Mouse (Mus musculus): Measurements from ENCODE around the gene Gltp. TPM values are rescaled to one million over a fixed set of nuclear protein-coding genes. Genes with fewer than 3 reads are reported as not detected.
A peak's percentile ranks its signal among the peaks of the same experiment; 100 is the strongest.

Gene Gltp
- 10 to 100 TPM; 24.3 to 32.4 TPM for total RNA-seq (2021)

DNA sequence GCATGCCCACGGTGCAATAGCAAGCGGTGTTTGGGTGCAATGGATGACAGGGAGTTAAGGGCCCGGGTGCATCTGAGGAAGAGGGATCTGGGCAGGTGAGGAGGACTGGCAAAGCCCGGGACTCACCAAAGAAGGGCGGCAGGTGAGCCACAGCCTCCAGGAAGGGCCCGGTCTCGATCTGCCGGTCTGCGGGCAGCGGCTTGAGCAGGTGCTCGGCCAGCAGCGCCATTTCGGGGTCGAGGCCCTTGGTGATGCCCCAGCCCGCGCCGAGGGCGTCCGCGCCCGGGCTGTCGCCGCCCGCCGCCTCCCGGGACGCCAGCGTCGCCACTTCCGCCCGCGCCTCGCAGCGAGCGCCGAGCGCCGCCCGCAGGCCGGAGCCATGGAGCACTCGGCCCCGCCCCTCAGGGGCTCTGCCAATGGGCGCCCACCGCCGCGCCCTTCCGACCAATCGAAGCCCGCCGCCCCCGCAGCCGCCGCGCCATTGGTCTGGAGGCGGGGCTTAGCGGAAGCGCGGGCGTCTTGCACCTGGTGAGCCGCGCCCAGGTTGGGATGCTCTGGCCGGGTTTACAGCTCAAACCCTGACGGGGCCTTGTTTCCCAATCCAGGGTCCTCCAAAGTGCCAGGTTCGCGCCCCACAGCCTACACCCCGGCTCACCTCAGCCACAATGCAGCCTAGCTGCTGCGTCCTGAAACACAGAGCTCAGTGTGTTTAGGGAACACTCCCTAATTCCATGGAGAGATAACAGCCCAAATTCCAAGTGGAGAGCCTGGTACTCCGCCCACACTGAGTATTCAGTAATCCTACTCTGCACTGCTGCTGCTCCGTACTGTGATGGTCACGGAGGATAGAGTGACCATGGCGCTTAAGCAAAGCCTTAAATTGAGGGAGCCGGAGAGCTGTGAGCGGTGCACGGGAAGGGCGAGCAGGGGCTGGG, at the start of gene Gltp:
Gene Gltp (minus strand): TSS at position 352 of the 935 bp plus-strand sequence.
- intact Hi-C loops (cut with DNase I): no loop called here
- peak; percentile 92 to 94 for DNase-seq (ENCODE audit: low spot score in 2 of 2)

DNA sequence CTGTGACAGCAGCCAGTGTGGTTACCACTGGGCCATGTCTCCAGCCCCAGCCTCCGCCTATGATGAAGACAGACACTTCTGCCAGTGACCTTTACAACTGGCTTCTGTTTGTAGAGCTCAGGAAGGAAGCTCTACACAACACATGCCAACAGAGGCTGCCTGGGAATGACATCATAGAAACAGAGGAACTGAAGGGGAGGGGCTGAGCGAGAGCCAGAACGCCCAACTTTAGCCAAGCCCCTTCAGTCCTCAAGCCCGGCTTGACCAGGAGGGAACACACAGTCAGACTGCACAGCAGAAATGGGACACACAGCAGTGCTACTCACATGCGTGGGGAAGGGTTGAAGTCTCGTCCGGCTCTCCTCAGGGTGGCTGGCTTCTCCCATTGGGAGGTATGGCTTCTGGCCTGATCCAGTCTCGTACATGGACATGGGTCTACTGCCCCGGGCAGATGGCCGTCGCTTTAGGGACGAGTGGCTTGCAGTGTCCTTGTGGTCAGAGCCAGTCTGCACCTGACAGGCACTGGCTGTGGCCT, 48.0 kb upstream of the Gltp start:
- intact Hi-C loops (cut with DNase I): no loop called here

DNA sequence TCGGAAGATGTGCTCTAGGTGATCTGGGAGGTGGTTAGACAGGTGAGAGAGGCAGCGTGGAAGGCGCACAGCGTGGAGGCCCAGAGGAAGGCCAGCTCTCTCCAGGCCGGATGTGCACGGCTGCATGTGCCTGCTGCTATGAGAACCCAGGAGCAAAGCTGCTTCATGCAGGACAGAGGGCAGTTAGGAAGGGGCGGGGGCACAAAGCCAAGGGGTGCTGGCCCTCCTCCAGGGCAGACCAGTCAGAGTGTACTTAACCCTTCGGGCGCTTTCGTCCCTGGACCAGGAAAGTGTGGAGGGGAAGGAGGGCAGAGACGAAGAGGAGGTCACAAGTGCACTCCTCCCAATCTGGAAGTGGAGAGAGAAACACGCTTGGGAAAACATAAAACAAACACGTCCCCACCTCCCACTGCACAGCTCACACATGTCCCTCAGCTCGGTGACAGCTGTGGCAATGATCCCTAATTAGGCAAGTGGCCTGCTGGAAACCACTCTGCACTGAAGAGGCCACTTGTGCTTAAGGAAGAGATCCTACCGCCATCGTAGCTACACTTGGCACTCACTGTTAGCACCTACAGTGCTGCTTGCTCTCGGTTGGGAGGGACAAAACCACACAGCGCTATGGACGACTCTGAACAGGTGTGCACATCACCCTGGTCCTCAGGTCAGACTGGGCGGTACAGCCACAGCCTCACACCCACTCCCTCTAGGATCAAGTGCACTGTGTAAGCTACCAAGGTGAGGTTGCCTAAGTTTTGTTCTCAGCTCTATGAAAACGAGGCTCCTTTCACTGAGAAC, 46.5 kb upstream of the Gltp start:
- intact Hi-C loops (cut with DNase I): no loop called here
- no peak for DNase-seq (ENCODE audit: low spot score in 2 of 2)

More for the DNA sequence above, 48.0 kb upstream of the Gltp start:
- DNase-seq (ENCODE audit: low spot score in 2 of 2): no peak

DNA sequence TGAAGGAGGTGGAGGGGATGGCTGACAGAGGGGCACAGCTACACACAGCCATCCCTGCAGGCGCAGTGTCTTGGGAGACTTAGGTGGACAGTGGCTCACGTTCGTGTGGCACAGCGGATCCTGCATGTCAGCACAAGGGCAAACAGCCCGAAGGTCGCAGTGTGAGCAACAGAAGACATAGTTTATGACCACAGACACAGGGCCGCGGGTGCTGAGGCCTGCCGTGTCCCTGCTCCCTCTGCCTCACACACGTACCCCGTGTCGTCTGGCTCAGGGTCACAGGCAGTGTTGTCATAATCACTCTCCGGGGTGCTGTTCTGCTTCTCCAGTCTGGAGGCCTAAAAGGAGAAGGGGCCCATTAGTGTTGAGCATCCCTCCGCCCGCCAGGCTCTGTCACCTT, 42.8 kb upstream of the Gltp start:
- no peak for DNase-seq (ENCODE audit: low spot score in 2 of 2)
- intact Hi-C loops (cut with DNase I): no loop called here

DNA sequence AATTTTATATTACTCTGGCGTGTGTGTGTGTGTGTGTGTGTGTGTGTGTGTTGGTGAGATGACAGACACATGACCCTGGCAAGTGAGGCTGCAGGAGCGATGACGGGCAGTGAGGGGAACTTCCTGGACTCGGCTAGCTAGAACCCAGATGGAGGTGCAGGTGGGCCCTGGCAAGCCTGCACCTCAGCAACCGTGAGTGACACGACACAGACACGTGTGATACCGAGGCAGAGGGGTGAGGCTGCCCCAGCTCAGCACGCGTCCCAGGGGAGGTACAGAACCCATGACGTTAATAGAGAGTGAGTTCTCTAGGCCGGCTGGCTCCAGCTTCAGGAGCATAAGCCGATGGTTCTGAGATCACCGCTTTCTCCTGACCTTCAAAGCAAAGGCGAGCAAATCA, 41.2 kb upstream of the Gltp start:
- DNase-seq (ENCODE audit: low spot score in 2 of 2): no peak
- intact Hi-C loops (cut with DNase I): no loop called here

DNA sequence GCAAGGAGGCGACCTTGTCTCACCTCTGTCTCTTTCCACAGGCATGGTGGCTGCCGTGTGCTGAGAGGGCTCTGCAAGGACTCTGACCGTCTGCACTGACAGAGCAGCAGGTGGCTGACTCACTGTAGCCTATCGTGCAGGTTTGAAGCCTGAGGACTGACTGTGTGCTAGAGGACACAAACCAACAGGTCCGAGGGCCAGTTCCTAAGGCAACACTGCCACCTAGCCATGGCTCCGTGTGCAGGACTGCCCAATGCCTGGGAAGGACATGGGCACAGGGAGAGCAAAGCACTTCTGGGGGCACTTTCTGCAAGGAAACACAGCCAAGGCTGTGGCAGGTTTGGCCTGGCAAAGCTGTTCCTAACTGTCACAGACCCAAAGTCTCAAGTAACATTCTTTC, 40.7 kb upstream of the Gltp start:
- intact Hi-C loops (cut with DNase I): no loop called here
- no peak for DNase-seq (ENCODE audit: low spot score in 2 of 2)

DNA sequence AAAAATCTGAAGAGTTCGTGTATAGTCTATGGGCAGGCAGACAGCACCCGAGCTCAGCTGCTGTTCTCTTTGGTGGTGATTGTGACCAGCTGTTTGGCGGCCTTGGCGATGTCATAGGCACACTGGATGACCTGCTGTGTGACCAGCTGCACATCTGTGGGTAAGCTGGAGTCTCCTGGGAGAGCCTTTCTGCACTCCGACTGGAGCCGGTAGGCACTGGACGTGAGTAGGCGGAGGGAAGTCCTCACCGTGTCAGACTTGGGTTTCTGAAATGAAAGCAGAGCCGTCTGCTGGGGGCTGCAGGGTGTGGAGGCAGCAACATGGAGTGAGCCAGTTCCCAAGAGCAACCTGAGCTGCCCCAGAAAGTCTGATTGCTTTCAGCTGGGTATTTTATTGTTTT, 39.3 kb upstream of the Gltp start:
- intact Hi-C loops (cut with DNase I): no loop called here
- no peak for DNase-seq (ENCODE audit: low spot score in 2 of 2)

DNA sequence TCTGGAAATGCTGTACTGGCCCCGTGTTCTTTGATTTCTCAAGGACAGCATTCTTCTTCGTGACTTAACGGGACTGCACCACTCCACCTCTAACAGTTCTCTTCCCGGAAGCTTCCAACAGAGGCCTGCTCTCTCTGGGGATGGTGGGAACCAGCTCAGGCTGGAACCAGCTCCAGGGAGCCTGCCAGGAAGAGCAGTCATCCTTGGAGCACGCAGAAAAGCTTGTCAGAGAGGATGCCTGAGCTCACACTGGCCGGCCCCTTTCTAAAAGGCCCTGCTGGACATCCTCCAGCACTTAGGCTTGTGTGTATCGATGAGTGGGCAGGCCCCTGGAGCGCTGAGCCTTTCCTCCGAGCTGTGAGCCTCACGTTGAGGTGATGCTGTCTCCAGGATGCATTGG, 37.4 kb upstream of the Gltp start:
- intact Hi-C loops (cut with DNase I): no loop called here
- DNase-seq (ENCODE audit: low spot score in 2 of 2): no peak

DNA sequence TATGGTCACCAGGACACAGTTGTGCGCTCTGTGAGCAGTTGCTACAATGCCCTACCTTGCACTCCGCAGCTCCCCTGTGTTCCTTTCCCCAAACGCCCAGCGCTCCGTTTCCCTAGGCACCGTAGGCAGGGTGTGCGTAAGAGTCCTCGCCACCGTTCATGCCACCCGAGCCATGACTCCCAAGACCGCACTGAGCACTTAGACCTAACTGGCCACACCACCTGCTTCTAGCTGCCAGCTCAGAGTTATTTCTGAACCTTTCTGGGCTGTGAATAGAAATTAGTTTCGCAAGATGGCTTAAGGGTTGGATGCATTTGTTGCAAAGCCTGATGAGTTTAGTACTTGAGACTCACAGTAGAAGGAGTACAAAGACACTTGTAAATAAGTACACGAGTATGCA, 32.1 kb upstream of the Gltp start:
- intact Hi-C loops (cut with DNase I): no loop called here
- no peak for DNase-seq (ENCODE audit: low spot score in 2 of 2)

DNA sequence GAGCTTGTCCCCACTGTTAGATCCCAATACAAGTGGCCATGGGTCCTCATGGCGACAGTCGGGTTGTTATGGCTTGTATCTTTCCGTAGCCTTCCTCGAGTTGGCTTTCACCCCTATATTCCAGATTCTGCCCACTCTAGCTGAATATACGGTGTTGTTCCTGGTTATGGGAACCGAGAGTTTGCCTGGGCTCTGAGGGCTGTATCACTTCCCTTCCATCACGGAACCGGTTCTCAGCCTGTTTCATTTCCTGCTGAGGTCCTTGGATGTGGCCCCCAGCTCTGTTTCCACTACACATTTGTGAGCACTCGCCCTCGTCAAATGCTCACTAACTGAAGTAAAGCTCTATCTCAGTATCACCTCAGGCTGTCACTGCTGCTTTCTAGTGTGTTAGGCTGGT, 31.2 kb upstream of the Gltp start:
- no peak for DNase-seq (ENCODE audit: low spot score in 2 of 2)
- intact Hi-C loops (cut with DNase I): no loop called here

DNA sequence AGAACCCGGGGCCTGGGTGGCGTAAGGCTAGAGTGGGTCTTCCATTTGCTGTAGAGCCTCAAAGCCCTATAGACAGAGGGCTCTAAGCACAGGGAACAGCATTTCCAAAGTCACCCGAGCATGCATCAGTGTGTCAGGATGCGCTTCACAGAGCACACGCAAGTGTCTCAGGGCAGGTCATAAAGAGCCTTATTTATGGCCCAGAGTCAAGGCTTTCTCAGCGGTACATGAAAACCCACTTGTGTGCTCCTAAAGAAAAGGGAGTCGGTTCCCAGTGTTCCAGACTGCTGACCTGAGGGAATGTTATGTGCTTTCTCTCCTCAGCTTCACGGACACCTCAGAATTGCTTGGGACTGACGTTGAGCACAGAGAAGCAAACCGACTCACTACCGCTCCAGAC, 30.0 kb upstream of the Gltp start:
- intact Hi-C loops (cut with DNase I): no loop called here
- no peak for DNase-seq (ENCODE audit: low spot score in 2 of 2)

DNA sequence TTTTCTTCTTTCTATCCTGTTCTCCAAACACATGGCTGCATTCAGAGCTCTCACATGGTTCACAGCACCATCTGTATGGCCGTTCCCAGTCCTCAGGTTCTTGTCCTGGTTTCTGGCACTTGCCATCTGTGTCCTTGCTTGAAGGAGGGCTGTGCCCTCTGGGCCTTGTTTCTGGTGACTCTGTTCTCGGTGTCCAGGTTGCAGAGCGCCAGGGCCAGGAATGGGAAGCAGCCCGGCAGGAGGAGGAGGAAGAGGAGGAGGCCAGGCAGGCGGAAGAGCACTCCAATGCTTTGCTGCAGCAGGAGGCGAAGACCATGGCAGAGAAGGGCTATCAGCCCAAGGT, 29.1 kb upstream of the Gltp start:
- intact Hi-C loops (cut with DNase I): no loop called here
- no peak for DNase-seq (ENCODE audit: low spot score in 2 of 2)

DNA sequence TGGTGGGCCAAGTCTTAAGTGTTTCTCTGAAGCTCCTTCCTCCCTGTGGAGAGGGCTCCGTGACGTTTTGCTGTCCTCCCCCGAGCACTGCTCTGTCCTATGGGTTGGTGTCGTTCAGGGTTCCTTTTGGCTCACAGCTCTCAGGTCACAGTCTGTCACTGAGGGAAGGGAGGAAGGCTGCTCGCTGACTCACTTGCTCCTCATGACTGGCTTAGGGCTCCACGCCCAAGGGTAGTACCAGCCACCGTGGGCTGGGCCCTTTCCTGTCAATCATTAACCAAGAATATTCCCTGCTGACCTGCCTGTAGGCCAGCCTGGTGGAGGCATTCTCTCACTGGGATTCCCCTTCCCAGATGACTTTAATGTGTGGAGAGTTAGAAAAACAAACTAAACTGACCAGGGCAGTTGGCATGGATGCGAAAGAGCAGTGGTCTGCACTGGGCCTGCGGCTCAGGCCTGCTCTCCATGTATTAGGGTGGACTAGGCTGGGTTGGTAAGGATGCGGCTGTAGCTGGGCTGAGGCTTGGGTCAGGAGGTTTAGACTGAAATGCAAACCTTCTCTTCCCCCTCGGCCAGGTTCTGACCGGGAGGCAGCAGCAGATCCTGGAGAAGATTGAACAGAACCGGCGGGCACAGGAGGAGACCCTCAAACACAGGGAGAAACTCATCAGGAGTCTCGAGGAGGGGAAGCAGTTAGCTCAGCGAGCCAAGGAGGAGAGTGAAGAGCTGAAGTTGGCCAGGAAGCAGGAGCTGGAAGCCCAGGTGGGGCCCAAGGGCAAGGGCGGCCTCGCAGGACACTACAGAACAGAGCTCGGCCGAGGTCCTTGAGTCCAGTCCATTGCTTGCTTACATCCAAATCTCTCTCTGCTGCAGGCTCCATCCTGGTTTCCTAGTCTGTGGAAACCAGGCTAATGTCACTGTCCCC, 28.5 kb upstream of the Gltp start:
- no peak for DNase-seq (ENCODE audit: low spot score in 2 of 2)
- intact Hi-C loops (cut with DNase I): no loop called here

DNA sequence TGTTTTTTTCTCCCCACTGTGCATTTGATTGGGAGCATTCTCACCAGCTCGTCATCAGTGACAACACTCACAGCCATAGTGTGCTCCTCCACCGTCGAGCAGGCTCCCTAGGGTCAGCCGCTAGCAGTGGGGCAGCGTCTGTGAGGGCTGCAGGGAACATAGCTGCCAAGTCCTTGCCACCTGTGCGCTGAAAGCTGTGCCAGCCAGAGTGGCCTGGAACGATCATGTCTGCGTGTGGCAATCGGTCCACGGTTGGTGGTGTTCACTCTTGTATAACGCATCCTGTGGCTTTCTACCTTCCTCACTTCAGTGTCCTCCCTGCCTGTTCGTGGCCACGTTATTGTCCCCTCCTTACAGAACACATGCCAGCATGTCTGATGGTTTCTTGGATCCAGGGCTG, 27.7 kb upstream of the Gltp start:
- intact Hi-C loops (cut with DNase I): no loop called here
- DNase-seq (ENCODE audit: low spot score in 2 of 2): no peak

DNA sequence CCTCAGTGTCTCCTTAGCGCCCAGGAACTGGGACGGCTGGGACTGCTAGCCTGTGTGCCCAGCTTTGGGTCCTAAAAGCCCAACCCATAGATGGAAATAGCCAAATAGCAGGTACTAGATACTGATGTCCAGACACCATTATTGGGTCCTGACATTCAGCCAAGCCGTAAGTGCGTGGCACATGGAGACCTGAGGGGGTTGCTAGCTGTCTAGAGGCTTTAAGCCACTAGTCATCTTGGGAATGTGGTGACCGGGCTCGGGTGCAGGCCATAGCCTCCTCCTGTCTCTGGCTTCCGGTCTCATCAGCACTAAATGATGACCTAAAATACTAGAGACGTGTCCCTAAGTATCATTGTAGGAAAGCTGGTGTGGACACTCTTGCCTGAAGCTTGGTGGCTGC, 27.2 kb upstream of the Gltp start:
- DNase-seq (ENCODE audit: low spot score in 2 of 2): no peak
- intact Hi-C loops (cut with DNase I): no loop called here

DNA sequence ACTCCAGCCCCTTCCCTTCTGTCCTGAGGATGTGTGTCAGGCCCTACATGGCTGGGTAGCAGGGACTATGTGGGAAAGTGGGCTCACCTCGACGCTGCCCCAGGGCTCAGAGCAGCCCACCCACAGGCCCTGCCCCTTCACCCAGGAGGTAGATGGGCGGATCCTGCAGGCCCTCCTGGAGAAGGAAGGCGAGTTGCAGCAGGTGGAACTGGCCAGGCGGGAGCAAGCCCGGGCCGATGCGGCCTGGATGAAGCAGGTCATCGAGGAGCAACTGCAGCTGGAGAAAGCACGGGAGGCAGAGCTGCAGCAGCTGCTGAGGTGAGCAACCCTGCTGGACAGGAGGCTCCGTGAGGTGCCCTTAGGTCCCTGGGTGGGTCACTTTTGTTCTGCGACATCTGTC, 26.5 kb upstream of the Gltp start:
- intact Hi-C loops (cut with DNase I): no loop called here
- DNase-seq (ENCODE audit: low spot score in 2 of 2): no peak

DNA sequence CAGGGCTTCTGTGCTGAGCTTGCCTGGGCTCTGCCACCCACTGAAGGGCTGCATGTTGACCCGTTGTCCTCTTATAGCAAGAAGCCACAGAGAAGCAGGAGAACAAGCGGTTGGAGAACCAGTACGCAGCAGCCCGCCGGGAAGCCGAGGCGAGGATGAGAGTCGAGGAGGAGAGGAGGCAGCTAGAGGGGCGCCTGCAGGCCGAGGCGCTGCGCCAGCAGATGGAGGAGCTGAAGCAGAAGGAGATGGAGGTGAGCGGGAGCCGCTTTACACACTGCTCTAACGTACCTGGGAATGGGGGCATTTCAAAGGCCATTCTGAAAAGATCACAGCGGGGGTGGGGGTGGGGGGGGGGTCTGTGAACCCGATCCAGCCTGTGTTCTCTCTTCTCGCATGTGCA, 23.8 kb upstream of the Gltp start:
- no peak for DNase-seq (ENCODE audit: low spot score in 2 of 2)
- intact Hi-C loops (cut with DNase I): no loop called here

DNA sequence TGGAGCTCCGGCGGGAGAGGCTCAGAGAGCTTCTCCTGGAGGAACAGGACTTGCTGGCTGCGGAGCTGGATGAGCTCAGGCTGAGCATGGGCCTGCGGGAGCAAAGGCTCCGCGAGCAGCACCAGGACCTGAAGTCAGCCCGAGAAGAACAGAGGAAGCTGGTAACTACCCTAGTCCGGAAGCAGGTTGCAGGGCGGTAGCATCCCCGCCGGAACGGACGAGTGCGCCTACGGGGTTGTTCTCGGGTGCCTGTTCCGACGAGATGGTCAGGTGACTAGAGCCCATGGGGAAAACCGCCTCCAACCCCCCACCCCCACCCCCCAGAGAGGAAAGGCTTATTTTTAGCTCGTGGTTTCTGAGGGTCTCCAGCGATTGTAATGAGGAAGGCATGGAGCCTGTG, 18.6 kb upstream of the Gltp start:
- intact Hi-C loops (cut with DNase I): loop anchor here (5.0 kb wide), 1 partner anchor 63 kb away; the partner anchor contains the start of gene Ankrd13a
- DNase-seq (ENCODE audit: low spot score in 2 of 2): no peak

DNA sequence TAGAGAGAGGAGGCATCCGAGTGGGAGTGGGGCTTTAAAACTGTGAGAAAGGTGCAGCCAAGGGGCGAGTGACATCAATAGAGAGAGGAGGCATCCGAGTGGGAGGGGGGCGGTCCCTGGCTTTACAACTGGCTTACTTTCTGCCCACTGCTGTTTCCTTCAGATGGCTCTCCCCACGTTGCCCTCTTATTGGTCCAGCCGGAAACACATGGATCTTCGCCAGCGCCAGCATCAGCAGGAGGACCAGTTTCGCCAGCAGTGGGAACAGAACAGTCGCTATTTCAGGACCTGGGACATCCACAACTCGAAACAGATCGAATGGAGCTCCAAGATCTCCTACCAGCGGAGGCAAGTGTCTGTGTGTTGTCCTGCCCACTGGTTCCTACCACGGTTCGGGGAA, 17.7 kb upstream of the Gltp start:
- no peak for DNase-seq (ENCODE audit: low spot score in 2 of 2)
- intact Hi-C loops (cut with DNase I): loop anchor here (5.0 kb wide), 1 partner anchor 64 kb away; the partner anchor contains the start of gene Ankrd13a

Data from left cerebral cortex, postnatal 36 days (tissue).